Mouse (Mus musculus): ENCODE measurements around the gene 5730596B20Rik.

DNA sequence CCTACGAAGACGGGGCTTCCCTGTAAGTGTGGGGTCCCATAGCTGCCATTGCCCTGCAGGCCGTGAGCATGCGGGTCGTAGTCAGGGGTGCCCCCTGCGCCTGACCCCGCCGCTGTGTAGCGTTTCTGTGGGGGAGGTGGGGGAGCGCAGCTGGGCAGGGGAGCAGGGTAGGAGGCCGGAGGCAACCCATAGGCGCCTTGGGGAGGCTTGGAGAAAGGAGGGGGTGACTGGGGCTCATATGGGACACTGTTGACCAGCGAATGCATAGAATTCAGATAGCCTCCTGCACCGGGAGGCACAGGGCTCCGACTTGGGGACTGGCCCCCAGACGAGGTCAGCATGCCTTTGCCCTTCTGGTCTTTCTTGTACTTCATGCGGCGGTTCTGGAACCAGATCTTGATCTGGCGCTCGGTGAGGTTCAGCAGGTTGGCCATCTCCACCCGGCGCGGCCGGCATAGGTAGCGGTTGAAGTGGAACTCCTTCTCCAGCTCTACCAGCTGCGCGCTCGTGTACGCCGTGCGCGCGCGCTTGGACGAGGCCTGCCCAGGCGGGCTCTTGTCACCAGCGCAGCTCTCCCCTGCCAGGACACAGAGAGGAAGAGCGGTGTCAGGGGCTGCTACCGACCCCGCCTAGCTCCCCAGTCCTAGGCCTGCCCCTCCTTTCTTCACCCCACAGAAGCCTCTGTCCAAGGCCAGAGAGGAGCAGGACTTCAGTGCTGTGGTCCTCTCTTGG lies 7.0 kb upstream of the 5730596B20Rik start:
- TF ChIP-seq CTCF (IDR thresholded peaks at IDR 0.05; ENCODE audit: low read depth) (no peak), EP300 (IDR thresholded peaks at IDR 0.05; ENCODE audit: low read depth) (no peak)
